Mouse (Mus musculus): Measurements from ENCODE around the gene Prdm16.
A peak's percentile ranks its signal among the peaks of the same experiment; 100 is the strongest.

DNA sequence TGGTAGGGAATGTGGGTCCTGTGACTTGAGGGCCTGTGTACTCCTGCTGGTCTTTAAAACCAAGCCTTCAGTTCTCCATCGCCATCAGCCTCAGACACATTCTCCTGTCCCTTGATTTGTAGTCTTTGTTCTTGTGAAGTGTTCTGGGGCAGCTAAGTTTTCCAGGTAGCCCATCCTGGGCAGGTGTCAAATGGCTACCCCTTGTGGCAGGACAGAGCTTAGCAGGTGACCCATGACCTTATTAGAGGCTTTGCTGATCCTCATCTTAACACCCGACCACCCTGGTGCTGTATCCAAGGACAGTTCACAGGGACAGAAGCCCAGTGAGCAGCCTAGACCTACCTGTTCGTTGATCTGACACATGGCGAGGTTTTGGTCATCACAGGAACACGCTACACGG, 269.8 kb downstream of the Prdm16 start:
- TF ChIP-seq CTCF (conservative IDR thresholded peaks at IDR 0.05; ENCODE audit: low read length) (0 out of 2 replicates have a peak, but pooled peaks have one; percentile 9), POU5F1 (IDR thresholded peaks at IDR 0.05; ENCODE audit: borderline replicate concordance, low read length) (no peak)

All from E14TG2a.4 (cell line).